Mouse (Mus musculus): ENCODE results near the gene Adamts17. TPM values are rescaled to one million over a fixed set of nuclear protein-coding genes. Genes with fewer than 3 reads are reported as not detected.

Gene Adamts17
- 14.8 and 16.1 TPM in 2 replicates for total RNA-seq (2014; rRNA removed)
- polyA plus RNA-seq (2015; fragmentation: Nextera tagmentation; extraction: Ambion mirVana) = 3.6 and 3.9 TPM in 2 replicates

DNA sequence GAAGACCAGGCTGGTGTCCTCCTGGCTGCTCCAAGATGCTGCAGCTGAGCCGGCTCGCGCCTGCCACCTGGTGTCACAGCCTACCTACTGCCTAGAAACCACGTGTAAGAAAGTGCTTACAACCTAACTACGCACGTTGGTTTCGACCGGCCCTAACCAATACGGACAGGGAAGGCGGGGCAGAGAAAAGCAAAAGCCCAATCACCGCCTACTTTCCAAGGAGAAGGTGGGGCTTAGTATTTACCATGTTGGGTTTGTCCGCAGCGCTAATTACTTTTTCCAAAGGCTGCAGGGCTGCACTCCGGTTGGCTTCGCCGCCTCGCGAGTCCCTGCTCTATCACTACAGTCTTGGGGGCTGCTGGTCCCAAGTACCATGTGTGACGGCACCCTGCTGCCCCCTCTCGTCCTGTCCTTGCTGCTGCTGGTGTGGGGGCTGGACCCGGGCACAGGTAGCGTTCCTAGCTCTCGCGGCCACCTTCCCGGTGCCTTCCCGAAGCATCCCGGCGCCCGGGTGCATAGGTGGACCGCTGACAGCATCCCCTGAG is at the start of gene Adamts17:
Gene Adamts17, plus strand, starts transcription at position 273 of the 545 bp plus-strand sequence.
- H3K27ac ChIP-seq = peak within 1 kb of the TSS; percentile 70
- 0% methylated on average over 30 of the region's 30 CpGs for WGBS

GRCm38 (mm10) chr7:66789860-66790748 is 49.4 kb upstream of the Adamts17 start:
- Histone ChIP-seq H3K27me3 (ENCODE audit: insufficient read depth, low read length) (no peaks in the 10 kb centered on the region), H3K36me3 (ENCODE audit: insufficient read depth, low read length) (no peaks in the 10 kb centered on the region), H3K9me3 (ENCODE audit: low read length) (no peaks in the 10 kb centered on the region), H3K4me1 (ENCODE audit: insufficient read depth, low read length) (no peaks in the 10 kb centered on the region), H3K27ac (no peak overlapping the region), H3K4me2 (ENCODE audit: low read depth, low read length) (no peak overlapping the region), H3K9ac (replicated peaks; ENCODE audit: low read length) (no peak overlapping the region), H3K4me3 (ENCODE audit: low read length) (no peak overlapping the region)
- 28% methylated on average over 8 of the region's 8 CpGs for WGBS
- no peak for TF ChIP-seq CTCF (IDR thresholded peaks at IDR 0.05; ENCODE audit: low read depth)
- no peak for ATAC-seq
- no peak for DNase-seq (ENCODE audit: low spot score)

More for the DNA sequence above, at the start of gene Adamts17:
- Histone ChIP-seq H3K4me3 (ENCODE audit: low read length) (peak within 1 kb of the TSS; percentile 56), H3K4me1 (ENCODE audit: insufficient read depth, low read length) (peaks cover 6% of the 10 kb centered on the region; the same call in 1 of the 2 replicates), H3K4me2 (ENCODE audit: low read depth, low read length) (peak within 1 kb of the TSS; percentile 96), H3K9ac (replicated peaks; ENCODE audit: low read length) (peak within 1 kb of the TSS; percentile 56), H3K36me3 (ENCODE audit: insufficient read depth, low read length) (no peaks in the 10 kb centered on the region), H3K27me3 (ENCODE audit: insufficient read depth, low read length) (no peaks in the 10 kb centered on the region), H3K9me3 (ENCODE audit: low read length) (no peaks in the 10 kb centered on the region)
- ATAC-seq (peak; percentile 98), DNase-seq (ENCODE audit: low spot score) (peak; percentile 98)
- TF ChIP-seq CTCF (IDR thresholded peaks at IDR 0.05; ENCODE audit: low read depth) = peak; percentile 96

DNA sequence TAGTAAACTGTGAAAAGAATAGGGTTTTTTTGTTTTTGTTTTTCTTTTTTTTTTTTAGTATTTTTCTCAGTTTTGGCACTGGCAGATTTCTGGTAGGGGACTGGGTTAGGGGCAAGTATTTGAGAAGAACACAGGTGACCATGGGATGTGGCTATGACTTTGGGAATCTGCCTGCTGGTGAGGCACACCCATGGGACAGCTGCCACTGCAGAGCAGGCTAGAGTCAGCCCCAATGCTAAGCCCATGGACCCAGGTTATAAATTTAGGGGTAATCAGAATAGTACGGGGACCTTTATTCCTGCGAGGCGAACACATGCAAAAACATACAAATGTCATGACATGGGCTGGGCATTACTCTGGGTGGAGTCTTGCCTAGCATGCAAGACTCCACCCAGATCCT is 48.5 kb upstream of the Adamts17 start:
- no peak for DNase-seq (ENCODE audit: low spot score)
- H3K27me3 ChIP-seq (ENCODE audit: insufficient read depth, low read length) = no peaks in the 10 kb centered on the region
- no peak for ATAC-seq
- no peak overlapping the region for H3K4me3 ChIP-seq (ENCODE audit: low read length)
- H3K4me2 ChIP-seq (ENCODE audit: low read depth, low read length) = no peak overlapping the region
- 99% methylated on average over 3 of the region's 3 CpGs for WGBS
- H3K27ac ChIP-seq = no peak overlapping the region
- H3K36me3 ChIP-seq (ENCODE audit: insufficient read depth, low read length) = no peaks in the 10 kb centered on the region
- TF ChIP-seq CTCF (IDR thresholded peaks at IDR 0.05; ENCODE audit: low read depth) = no peak
- no peaks in the 10 kb centered on the region for H3K4me1 ChIP-seq (ENCODE audit: insufficient read depth, low read length)
- H3K9ac ChIP-seq (replicated peaks; ENCODE audit: low read length) = no peak overlapping the region
- H3K9me3 ChIP-seq (ENCODE audit: low read length) = no peaks in the 10 kb centered on the region

DNA sequence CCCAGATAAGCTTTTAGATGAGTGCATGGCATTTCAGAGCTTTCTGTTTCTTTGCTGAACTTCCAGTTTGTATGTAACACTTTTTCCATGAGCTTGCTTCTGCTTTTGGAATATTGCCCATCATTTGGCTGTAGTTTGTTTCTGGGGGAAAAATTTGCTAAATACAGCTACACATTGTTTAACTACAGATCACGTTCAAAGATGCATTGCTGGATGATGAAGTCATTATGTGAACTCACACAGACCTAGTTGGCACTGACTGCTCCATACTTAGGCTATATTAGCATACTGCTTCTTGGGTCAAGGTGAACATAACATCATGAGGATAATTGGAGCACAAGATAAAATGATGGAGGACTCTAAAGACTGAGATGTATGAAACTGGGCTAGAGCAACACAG is 42.6 kb upstream of the Adamts17 start:
- ATAC-seq (no peak), DNase-seq (ENCODE audit: low spot score) (no peak)
- WGBS = 54% methylated on average over 1 of the region's 1 CpGs
- Histone ChIP-seq H3K27me3 (ENCODE audit: insufficient read depth, low read length) (no peaks in the 10 kb centered on the region), H3K4me3 (ENCODE audit: low read length) (no peak overlapping the region), H3K9me3 (ENCODE audit: low read length) (no peaks in the 10 kb centered on the region), H3K9ac (replicated peaks; ENCODE audit: low read length) (no peak overlapping the region), H3K4me2 (ENCODE audit: low read depth, low read length) (no peak overlapping the region), H3K36me3 (ENCODE audit: insufficient read depth, low read length) (no peaks in the 10 kb centered on the region), H3K27ac (no peak overlapping the region), H3K4me1 (ENCODE audit: insufficient read depth, low read length) (no peaks in the 10 kb centered on the region)
- TF ChIP-seq CTCF (IDR thresholded peaks at IDR 0.05; ENCODE audit: low read depth) = no peak

- H3K27me3 ChIP-seq (ENCODE audit: insufficient read depth, low read length) = no peaks in the 10 kb centered on the region
- no peak overlapping the region for H3K9ac ChIP-seq (replicated peaks; ENCODE audit: low read length)
- ATAC-seq (no peak), DNase-seq (ENCODE audit: low spot score) (no peak)
- H3K27ac ChIP-seq = no peak overlapping the region
- H3K4me3 ChIP-seq (ENCODE audit: low read length) = no peak overlapping the region
- TF ChIP-seq CTCF (IDR thresholded peaks at IDR 0.05; ENCODE audit: low read depth) = no peak
- no peaks in the 10 kb centered on the region for H3K9me3 ChIP-seq (ENCODE audit: low read length)
- H3K36me3 ChIP-seq (ENCODE audit: insufficient read depth, low read length) = no peaks in the 10 kb centered on the region
- 85% methylated on average over 1 of the region's 1 CpGs for WGBS
- no peaks in the 10 kb centered on the region for H3K4me1 ChIP-seq (ENCODE audit: insufficient read depth, low read length)
- H3K4me2 ChIP-seq (ENCODE audit: low read depth, low read length) = no peak overlapping the region
Observed at GRCm38 (mm10) chr7:66797345-66797744, 42.2 kb upstream of the Adamts17 start.

GRCm38 (mm10) chr7:66798826-66799225 is 40.7 kb upstream of the Adamts17 start:
- no peak overlapping the region; the same call in 1 of the 2 replicates for H3K27ac ChIP-seq
- no peak for TF ChIP-seq CTCF (IDR thresholded peaks at IDR 0.05; ENCODE audit: low read depth)
- no peak for ATAC-seq

More at GRCm38 (mm10) chr7:66798826-66799225, 40.7 kb upstream of the Adamts17 start:
- Histone ChIP-seq H3K4me1 (ENCODE audit: insufficient read depth, low read length) (no peaks in the 10 kb centered on the region), H3K4me2 (ENCODE audit: low read depth, low read length) (no peak overlapping the region), H3K36me3 (ENCODE audit: insufficient read depth, low read length) (no peaks in the 10 kb centered on the region), H3K4me3 (ENCODE audit: low read length) (no peak overlapping the region), H3K9me3 (ENCODE audit: low read length) (no peaks in the 10 kb centered on the region), H3K27me3 (ENCODE audit: insufficient read depth, low read length) (no peaks in the 10 kb centered on the region), H3K9ac (replicated peaks; ENCODE audit: low read length) (no peak overlapping the region)
- DNase-seq (ENCODE audit: low spot score) = no peak
- WGBS = 53% methylated on average over 5 of the region's 5 CpGs

Data from hindbrain, postnatal 0 days (tissue).